Mouse (Mus musculus) yolk sac, embryonic 10.5 days (tissue): Measurements from ENCODE around the gene Trak1.
"Not testable (repeated sequence)": the region's sequence is repeated elsewhere in the genome, so short reads cannot be mapped to it uniquely, and the experiment has no call there.

ENCODE experiments used
- DNase-seq: peaks from one replicate; pipeline ENCODE4 v3.0.0-alpha.2; 2017; ENCODE audit warnings: low spot score

Trak1 gene

GRCm38 (mm10) chr9:121319323-121319966 lies 22.1 kb downstream of the Trak1 start:
- no peak for DNase-seq

DNA sequence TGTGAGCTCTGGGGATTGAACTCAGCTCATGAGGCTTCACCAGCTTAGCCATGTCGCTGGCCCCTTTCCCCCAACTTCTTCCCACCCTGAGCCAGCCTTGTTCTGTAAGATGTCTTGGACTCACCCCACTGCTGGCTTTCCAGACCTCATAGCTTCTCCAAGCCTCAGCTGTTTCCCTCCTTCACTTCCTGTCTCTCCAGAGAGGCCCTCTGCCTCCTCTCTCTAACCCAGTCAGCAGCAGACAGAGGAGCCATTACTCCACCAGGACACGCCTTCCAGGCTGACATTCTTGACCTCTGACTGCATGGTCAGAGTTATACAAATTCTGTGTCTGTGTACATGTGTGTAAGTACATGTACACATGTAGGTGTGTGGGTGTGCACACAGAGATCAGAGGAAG lies 23.1 kb downstream of the Trak1 start:
- no peak for DNase-seq

DNA sequence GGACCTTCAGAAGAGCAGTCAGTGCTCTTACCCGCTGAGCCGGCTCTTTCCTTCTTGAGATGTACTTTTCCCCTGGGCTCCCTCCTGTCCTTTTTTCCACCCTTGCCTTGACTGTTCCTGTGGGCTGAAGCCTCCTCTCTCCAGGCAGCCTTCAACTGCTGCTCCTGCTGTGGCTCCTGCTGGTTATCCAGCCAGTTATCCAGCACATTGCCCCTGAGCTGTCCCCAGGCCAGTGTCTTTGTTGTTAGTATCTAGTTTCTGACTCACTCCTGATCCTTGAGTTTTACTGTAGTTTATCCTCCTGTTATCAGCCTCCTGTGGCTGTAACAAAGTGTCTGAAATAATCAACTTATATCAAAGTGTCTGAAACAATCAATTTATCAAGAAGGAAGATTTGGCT lies 23.8 kb downstream of the Trak1 start:
- DNase-seq: no peak

DNA sequence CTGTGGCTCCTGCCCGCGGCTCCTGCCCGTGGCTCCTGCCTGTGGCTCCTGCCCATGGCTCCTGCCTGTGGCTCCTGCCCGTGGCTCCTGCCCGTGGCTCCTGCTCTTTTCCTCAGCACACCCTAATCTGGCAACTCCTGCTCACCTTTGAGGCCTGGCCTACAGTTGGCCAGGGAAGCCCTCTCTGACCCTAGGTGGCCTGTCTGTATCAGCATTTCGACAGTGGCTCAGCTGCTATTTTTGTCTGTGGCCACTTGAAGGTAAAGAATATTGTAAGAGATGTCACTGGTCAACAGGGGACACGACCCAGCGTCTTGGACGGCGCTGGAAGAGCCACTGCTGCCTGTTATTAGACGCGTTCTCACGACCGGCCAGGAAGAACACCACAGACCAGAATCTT lies 24.7 kb downstream of the Trak1 start:
- no peak for DNase-seq

DNA sequence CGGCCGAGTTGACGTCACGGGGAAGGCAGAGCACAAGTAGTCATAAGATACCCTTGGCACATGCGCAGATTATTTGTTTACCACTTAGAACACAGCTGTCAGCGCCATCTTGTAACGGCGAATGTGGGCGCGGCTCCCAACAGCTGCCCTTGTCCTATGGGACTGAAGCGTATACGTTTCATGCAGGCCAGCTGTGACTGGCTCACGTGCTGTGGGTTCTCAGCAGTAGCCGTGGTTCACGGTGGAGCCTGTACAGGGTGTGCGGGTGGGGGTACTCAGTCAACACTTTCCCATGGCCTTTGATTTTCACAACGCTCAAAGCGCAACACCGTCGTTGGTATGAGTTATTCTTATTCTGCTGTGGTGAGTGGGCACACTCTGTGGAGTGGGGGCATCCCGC lies 31.0 kb downstream of the Trak1 start:
- DNase-seq: not testable (repeated sequence)

DNA sequence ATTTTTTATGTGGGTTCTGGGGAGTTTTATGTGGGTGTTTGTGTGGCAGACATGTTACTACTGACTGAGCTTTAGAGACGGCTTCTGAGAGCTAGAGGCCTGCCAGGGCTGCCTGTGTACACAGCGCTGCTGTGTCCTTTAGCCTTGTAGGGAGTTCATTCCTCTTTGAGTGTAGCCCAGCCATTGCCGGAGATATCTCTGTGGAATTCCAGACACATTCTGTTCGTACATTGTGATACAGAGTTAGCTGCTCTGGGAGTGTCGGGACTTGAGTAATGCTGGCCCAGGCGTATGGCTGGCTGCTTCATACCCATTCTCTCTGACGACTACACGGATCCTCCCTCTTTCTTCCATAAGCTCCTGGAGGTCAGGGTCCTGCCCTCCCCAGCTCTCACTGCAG lies 31.9 kb downstream of the Trak1 start:
- peak; percentile 58 for DNase-seq

- DNase-seq: no peak
These were observed 32.8 kb downstream of the Trak1 start for GRCm38 (mm10) chr9:121330065-121330464.

DNA sequence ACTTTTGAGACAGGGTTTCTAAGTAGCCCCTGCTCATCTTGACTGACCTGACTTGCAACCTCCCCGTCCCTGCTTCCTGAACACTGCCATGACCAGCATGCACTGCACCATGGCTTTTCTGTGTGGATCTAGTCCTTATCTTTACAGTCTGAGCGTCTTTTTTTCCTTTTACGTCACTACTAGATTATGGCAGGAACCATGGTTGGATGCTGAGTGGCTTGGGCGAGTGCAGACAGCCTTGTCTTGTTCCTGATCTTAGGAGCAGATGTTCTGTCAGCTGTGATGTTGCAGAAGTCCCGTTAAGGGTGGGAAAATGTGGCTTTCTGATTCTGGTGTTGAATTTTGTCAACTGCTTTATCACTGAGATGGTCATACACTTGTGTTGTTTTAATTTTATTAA lies 34.1 kb downstream of the Trak1 start:
- no peak for DNase-seq

GRCm38 (mm10) chr9:121331878-121332630 lies 34.8 kb downstream of the Trak1 start:
- peak; percentile 71 for DNase-seq

DNA sequence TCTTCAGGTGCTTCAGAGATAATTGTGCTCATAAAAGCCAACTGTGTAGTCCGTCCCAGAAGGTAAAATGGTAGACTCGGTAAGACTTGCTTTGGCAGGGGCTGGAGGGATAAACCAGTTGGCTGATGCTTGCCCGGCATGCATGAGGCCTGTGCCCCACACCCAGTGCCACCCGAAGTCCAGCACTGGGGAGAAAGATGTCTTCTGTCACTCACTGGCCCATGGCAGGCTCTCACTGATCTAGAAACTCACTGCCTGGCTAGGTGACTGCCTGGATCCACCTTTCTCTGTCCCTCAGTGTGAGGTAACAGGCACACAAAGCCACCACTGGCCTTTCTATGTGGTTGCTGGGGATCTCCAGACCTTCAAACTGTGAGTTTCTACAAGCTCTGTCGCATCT lies 36.3 kb downstream of the Trak1 start:
- no peak for DNase-seq

- DNase-seq: no peak
These were observed 37.1 kb downstream of the Trak1 start for GRCm38 (mm10) chr9:121334311-121334851.

DNA sequence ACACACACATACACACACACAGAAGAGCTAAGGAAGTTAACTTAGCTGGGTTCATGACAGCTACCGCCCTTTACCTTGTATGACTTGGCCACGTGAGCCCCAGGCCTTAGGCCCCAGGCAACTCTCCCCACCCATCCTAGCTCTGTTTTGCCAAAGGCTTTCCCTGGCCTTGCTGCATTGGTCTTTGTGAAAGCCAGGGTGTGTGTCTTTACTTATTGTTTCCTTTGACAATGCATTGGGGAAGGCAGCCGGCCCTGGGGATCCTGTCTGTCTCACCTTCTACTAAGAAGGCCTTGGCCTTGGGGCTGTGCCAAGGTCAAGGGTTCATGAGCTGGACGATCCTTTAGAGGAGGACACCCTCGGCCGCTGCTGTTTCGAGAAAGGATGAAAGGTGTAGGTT lies 38.3 kb downstream of the Trak1 start:
- no peak for DNase-seq

- DNase-seq: no peak
These were observed 39.1 kb downstream of the Trak1 start for GRCm38 (mm10) chr9:121336324-121336946.

- no peak for DNase-seq
These were observed 40.1 kb downstream of the Trak1 start for GRCm38 (mm10) chr9:121337216-121337937.

DNA sequence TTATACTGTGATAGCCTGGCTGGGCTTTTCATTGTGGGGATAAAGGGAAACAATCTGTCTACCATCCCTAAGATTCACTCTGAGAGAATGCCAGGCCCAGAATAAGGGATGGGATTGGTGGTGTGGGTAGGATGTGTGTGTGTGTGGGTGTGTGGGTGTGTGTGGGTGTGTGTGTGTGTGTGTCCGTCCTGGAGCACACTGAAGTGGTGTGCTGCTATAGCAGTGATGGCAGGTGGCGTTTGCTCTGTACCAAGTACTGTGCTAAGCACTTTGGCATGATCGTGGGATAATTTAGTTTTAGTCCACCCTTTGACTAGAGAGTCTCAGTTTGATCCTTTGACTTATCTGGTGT lies 40.6 kb downstream of the Trak1 start:
- DNase-seq: no peak

DNA sequence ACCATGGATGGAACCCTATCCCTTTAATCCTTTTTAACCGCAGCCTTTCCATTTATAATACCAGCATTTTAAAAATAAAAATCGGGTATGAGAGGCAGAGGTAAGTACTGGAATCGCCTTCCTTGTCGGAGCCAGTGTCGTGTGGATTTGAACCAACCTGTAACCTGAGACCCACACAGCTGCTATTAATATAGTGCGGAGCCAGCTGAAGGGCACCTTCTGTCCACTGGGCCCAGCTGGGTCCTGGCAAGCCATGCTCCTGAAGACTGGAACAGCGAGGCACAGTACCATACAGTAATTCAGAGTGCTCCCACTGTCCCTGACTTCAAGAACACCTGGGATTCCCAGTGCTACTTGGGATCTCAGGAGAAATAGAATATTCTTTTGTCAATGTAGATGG lies 44.5 kb downstream of the Trak1 start:
- no peak for DNase-seq

DNA sequence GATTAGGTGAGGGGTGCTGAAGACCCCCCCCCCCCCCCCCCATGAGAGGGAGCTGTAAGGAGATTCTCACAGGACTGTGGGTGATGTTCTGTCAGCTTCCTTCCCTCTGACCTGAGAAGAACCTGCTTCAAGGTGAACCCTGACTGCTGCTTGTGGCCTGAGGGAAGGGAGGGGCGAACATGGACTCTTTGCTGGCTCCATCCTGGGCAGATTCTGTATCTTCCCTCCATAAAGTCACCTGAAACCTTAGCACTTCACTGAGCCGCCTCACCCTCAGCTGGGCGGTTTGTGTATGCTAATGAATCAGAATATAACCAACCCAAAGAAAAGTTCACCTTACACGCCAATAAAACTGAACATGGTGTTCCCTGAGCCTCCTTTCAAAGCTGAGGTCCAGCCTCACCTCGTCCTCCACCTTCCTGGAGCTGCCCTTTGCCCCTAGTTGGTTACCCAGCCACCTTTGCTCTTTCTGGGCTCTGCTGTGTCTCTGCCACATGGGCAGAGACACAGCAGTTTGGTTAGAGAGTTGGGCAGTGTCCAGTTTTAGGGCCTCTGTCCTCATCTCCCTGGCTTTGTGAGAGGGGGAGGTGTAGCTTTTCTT lies 45.3 kb downstream of the Trak1 start:
- no peak for DNase-seq

- no peak for DNase-seq
These were observed 46.0 kb downstream of the Trak1 start for GRCm38 (mm10) chr9:121343122-121343876.

GRCm38 (mm10) chr9:121344344-121344743 lies 47.0 kb downstream of the Trak1 start:
- DNase-seq: no peak

- DNase-seq: no peak
These were observed 48.3 kb downstream of the Trak1 start for GRCm38 (mm10) chr9:121345427-121346130.

DNA sequence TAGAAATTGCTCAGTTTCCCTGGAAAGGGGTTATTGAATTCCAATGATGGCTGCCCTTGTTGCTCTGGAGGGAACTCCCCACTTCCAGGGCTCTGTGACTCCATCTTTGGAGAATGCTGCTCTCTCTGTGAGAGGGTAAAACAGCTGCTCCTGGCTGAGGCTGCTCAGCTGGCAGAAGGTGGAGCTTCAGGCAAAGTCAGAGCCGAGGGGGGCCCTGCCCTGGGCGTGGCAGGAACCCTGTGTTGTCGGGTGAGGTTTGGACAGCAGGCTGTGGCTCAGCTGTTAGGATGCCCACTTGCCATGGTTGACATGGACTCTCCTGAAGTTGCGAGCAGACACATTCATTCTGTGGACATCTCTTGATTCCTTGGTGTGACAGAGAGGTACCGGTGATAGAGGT lies 49.3 kb downstream of the Trak1 start:
- DNase-seq: no peak
